ENCODE assay signal across 8 mouse cellular contexts in genomic region chr12:83301616-83302319, GRCm38 (mm10).
DNase-seq lines count a peak whose midpoint lies in the region; TF ChIP-seq lines count a peak whose summit lies in the region.

No protein-coding gene starts in this region.

- H3K4me3 ChIP-seq in left cerebral cortex, adult 2 months = no peak overlapping the region
- peak overlapping the region; percentile 60; the same call in 1 of the 2 replicates for H3K4me3 ChIP-seq in gastrocnemius, adult 2 months
- no peak overlapping the region for H3K4me3 ChIP-seq in kidney, adult 2 months (ENCODE audit: insufficient read depth, low read depth, low read length)
- H3K4me3 ChIP-seq in lung, adult 2 months (replicated peaks; ENCODE audit: extremely low read depth, low read depth, low read length) = no peak overlapping the region

- H3K36me3 ChIP-seq in kidney, adult 2 months (ENCODE audit: control insufficient read depth, insufficient read depth, low read length) = no peaks in the 10 kb centered on the region

- TF ChIP-seq POLR2A in kidney, adult 2 months (IDR thresholded peaks at IDR 0.05; ENCODE audit: low read depth, low read length) = no peak
- TF ChIP-seq POLR2A in lung, adult 2 months (IDR thresholded peaks at IDR 0.05; ENCODE audit: borderline replicate concordance, extremely low read depth, low read depth, low read length) = no peak

- no peak for TF ChIP-seq CTCF in left cerebral cortex, adult 2 months (IDR thresholded peaks at IDR 0.05)
- no peak for TF ChIP-seq CTCF in gastrocnemius, adult 2 months (IDR thresholded peaks at IDR 0.05)
- no peak for TF ChIP-seq CTCF in kidney, adult 2 months (conservative IDR thresholded peaks at IDR 0.05; ENCODE audit: insufficient read depth, insufficient read length, low read depth, low read length)
- no peak for TF ChIP-seq CTCF in lung, adult 2 months (IDR thresholded peaks at IDR 0.05; ENCODE audit: insufficient read depth, low read length)

- intact Hi-C loops in left cerebral cortex, adult 2 months (cut with DNase I) = no loop called here
- intact Hi-C loops in gastrocnemius, adult 2 months (cut with DNase I) = loop anchor here (2.0 kb wide), 1 partner anchor 31 kb away; no protein-coding TSS in a partner anchor

- H3K27me3 ChIP-seq in kidney, adult 2 months (replicated peaks; ENCODE audit: control insufficient read depth, insufficient read depth, low read length) = no peaks in the 10 kb centered on the region

- peak overlapping the region; percentile 53; the same call in 1 of the 2 replicates for H3K27ac ChIP-seq in left cerebral cortex, adult 2 months
- peak overlapping the region; percentile 84 for H3K27ac ChIP-seq in gastrocnemius, adult 2 months
- H3K27ac ChIP-seq in kidney, adult 2 months (ENCODE audit: insufficient read depth, low read depth, low read length) = no peak overlapping the region

- DNase-seq in left cerebral cortex, adult 2 months (ENCODE audit: extremely low spot score in 1 of 2, low spot score in 2 of 2) = no peak
- no peak for DNase-seq in left cerebral cortex, adult 18-20 months (ENCODE audit: low spot score in 2 of 2)
- DNase-seq in gastrocnemius, adult 2 months = peak; percentile 77
- peak; percentile 79 for DNase-seq in kidney, adult 2 months
- DNase-seq in skeletal muscle tissue, adult 2 months (ENCODE audit: low read depth, low spot score) = peak; percentile 64
- no peak for DNase-seq in lung, postnatal 25 days (ENCODE audit: low spot score)
- no peak for DNase-seq in lung, adult 2 months
- DNase-seq in ovary, postnatal 14 days (ENCODE audit: low spot score) = no peak

- WGBS in kidney, adult 2 months = 53% methylated on average over 18 of the region's 18 CpGs
- WGBS in lung, adult 2 months = 73% methylated on average over 18 of the region's 18 CpGs

- H3K4me1 ChIP-seq in kidney, adult 2 months (ENCODE audit: control insufficient read depth, insufficient read depth, low read length) = peaks cover 3% of the 10 kb centered on the region; the same call in 1 of the 2 replicates
- no peaks in the 10 kb centered on the region for H3K4me1 ChIP-seq in lung, adult 2 months (ENCODE audit: control insufficient read depth, insufficient read depth, low read length)

Comparison
In these comparisons a context has a peak if more than half of its experiments do, and no peak if none do; other contexts are left out.
1. DNase-seq: peak in gastrocnemius, adult 2 months (single experiment), kidney, adult 2 months (single experiment) and skeletal muscle tissue, adult 2 months (single experiment); none in left cerebral cortex, adult 2 months (0 of 2), left cerebral cortex, adult 18-20 months (0 of 2), lung, postnatal 25 days (single experiment), lung, adult 2 months (single experiment) and ovary, postnatal 14 days (single experiment).